Comparison of ENCODE assay signal across 9 mouse cellular contexts in genomic region chr8:88567314-88568121, GRCm38 (mm10). TPM values are rescaled to one million over a fixed set of nuclear protein-coding genes. Genes with fewer than 3 reads are reported as not detected.
DNase-seq lines count a peak whose midpoint lies in the region; ATAC-seq lines count a peak whose summit lies in the region.
"Had no signal": no experiment of that assay in that cellular context is flagged by ENCODE, and none has a peak within 500 bp of the region (broad histone marks: within the 10 kb centered on the region; RNA-seq: fewer than 3 reads in every experiment).

No protein-coding gene starts in this region.

- peak; percentile 19; the same call in 1 of the 2 replicates for ATAC-seq in heart, embryonic 16.5 days (replicated peaks; ENCODE audit: extremely low read depth, insufficient read depth, low FRiP score)

- H3K27me3 ChIP-seq in heart, embryonic 10.5 days (ENCODE audit: insufficient read depth, poor library complexity, severe bottlenecking): no peaks in the 10 kb centered on the region
- H3K27me3 ChIP-seq in heart, embryonic 16.5 days (ENCODE audit: control insufficient read depth, insufficient read depth, low read length): no peaks in the 10 kb centered on the region
- no peaks in the 10 kb centered on the region for H3K27me3 ChIP-seq in limb, embryonic 10.5 days (ENCODE audit: low read depth, poor library complexity, severe bottlenecking)

- H3K9me3 ChIP-seq in heart, embryonic 10.5 days: no peaks in the 10 kb centered on the region
- H3K9me3 ChIP-seq in heart, embryonic 16.5 days (replicated peaks; ENCODE audit: control insufficient read depth, low read length): no peaks in the 10 kb centered on the region
- no peaks in the 10 kb centered on the region for H3K9me3 ChIP-seq in limb, embryonic 10.5 days (replicated peaks)

- H3K4me1 ChIP-seq in heart, embryonic 10.5 days: peaks cover 95% of the 10 kb centered on the region
- H3K4me1 ChIP-seq in heart, embryonic 16.5 days (ENCODE audit: control insufficient read depth, insufficient read depth, low read length): peaks cover 80% of the 10 kb centered on the region
- peaks cover 89% of the 10 kb centered on the region for H3K4me1 ChIP-seq in limb, embryonic 10.5 days

- no peak overlapping the region for H3K4me3 ChIP-seq in heart, embryonic 10.5 days
- H3K4me3 ChIP-seq in heart, embryonic 16.5 days (ENCODE audit: low read length): no peak overlapping the region
- no peak overlapping the region for H3K4me3 ChIP-seq in limb, embryonic 10.5 days

- no peak for DNase-seq in heart, embryonic 10.5 days (ENCODE audit: low spot score)
- no peak for DNase-seq in heart, adult 18-20 months
- DNase-seq in spleen, postnatal 36 days (ENCODE audit: low spot score in 2 of 2): peak; percentile 67 to 73
- DNase-seq in spleen, postnatal 14 days (ENCODE audit: low spot score in 2 of 2): no peak
- DNase-seq in limb, embryonic 10.5 days (ENCODE audit: low spot score): no peak
- DNase-seq in right cerebral cortex, postnatal 25 days: peak; percentile 58
- no peak for DNase-seq in urinary bladder, postnatal 25 days (ENCODE audit: low spot score)

- peak overlapping the region; percentile 91 for H3K27ac ChIP-seq in heart, embryonic 10.5 days
- peak overlapping the region; percentile 92 for H3K27ac ChIP-seq in heart, embryonic 16.5 days (ENCODE audit: low read length)
- H3K27ac ChIP-seq in limb, embryonic 10.5 days: peak overlapping the region; percentile 59

- H3K36me3 ChIP-seq in heart, embryonic 10.5 days: no peaks in the 10 kb centered on the region
- H3K36me3 ChIP-seq in heart, embryonic 16.5 days (ENCODE audit: control insufficient read depth, insufficient read depth): no peaks in the 10 kb centered on the region
- peaks cover 5% of the 10 kb centered on the region; the same call in 1 of the 2 replicates for H3K36me3 ChIP-seq in limb, embryonic 10.5 days

- H3K9ac ChIP-seq in heart, embryonic 16.5 days (ENCODE audit: low read length): peak overlapping the region; percentile 21; the same call in 1 of the 2 replicates

- WGBS in heart, embryonic 10.5 days: 50% methylated on average over 13 of the region's 13 CpGs
- WGBS in heart, embryonic 16.5 days: 43% methylated on average over 13 of the region's 13 CpGs
- WGBS in limb, embryonic 10.5 days: 73% methylated on average over 13 of the region's 13 CpGs

- H3K4me2 ChIP-seq in heart, embryonic 16.5 days (ENCODE audit: low read depth, low read length): no peak overlapping the region

RNA-seq across cellular contexts. Expression of gene Nkd1, which starts 46.4 kb away (rescaled TPM):
- 21.9 and 38.0 TPM in 2 replicates for polyA plus RNA-seq in heart, embryonic 10.5 days (2016; fragmentation: Nextera tagmentation; extraction: Ambion mirVana)
- total RNA-seq in heart, adult 18-20 months (2021): 1 to 10 TPM; 2.4 to 2.8 TPM
- 12.3 and 15.4 TPM in 2 replicates for polyA plus RNA-seq in heart, embryonic 16.5 days (2015; fragmentation: Nextera tagmentation; extraction: Ambion mirVana)
- 55.4 and 60.7 TPM in 2 replicates for polyA plus RNA-seq in limb, embryonic 10.5 days (2016; fragmentation: Nextera tagmentation; extraction: Ambion mirVana)
- total RNA-seq: MEL had no signal

Comparison
In these comparisons a context has a peak if more than half of its experiments do, and no peak if none do; other contexts are left out.
1. DNase-seq: peak in spleen, postnatal 36 days (2 of 2) and right cerebral cortex, postnatal 25 days (single experiment); none in heart, embryonic 10.5 days (single experiment), heart, adult 18-20 months (0 of 2), spleen, postnatal 14 days (0 of 2), limb, embryonic 10.5 days (single experiment) and urinary bladder, postnatal 25 days (single experiment).
2. Peak in every context shown above with its lines, with median percentiles within 50 percentile points of each other: H3K27ac ChIP-seq.